Mouse (Mus musculus): Measurements from ENCODE around the gene Pea15a.

The Pea15a gene

GRCm38 (mm10) chr1:172179102-172179501 is 27.5 kb downstream of the Pea15a start:
- DNase-seq (ENCODE audit: low read depth, low spot score), result no peak

GRCm38 (mm10) chr1:172177791-172178190 is 28.8 kb downstream of the Pea15a start:
- DNase-seq (ENCODE audit: low read depth, low spot score), result no peak

- DNase-seq (ENCODE audit: low read depth, low spot score), result no peak
These were observed 33.4 kb downstream of the Pea15a start for GRCm38 (mm10) chr1:172173181-172173580.

GRCm38 (mm10) chr1:172172381-172172780 is 34.2 kb downstream of the Pea15a start:
- no peak for DNase-seq (ENCODE audit: low read depth, low spot score)

- DNase-seq (ENCODE audit: low read depth, low spot score), result no peak
These were observed 36.8 kb downstream of the Pea15a start for GRCm38 (mm10) chr1:172169809-172170208.

- DNase-seq (ENCODE audit: low read depth, low spot score), result no peak
These were observed 38.7 kb downstream of the Pea15a start for GRCm38 (mm10) chr1:172167911-172168310.

- no peak for DNase-seq (ENCODE audit: low read depth, low spot score)
These were observed 43.6 kb downstream of the Pea15a start for GRCm38 (mm10) chr1:172162959-172163358.

GRCm38 (mm10) chr1:172162009-172162408 is 44.6 kb downstream of the Pea15a start:
- DNase-seq (ENCODE audit: low read depth, low spot score), result no peak

- no peak for DNase-seq (ENCODE audit: low read depth, low spot score)
These were observed 46.1 kb downstream of the Pea15a start for GRCm38 (mm10) chr1:172160508-172160907.

- no peak for DNase-seq (ENCODE audit: low read depth, low spot score)
These were observed 46.6 kb downstream of the Pea15a start for GRCm38 (mm10) chr1:172159970-172160369.

GRCm38 (mm10) chr1:172155518-172155917 is 51.1 kb downstream of the Pea15a start:
- DNase-seq (ENCODE audit: low read depth, low spot score), result no peak

GRCm38 (mm10) chr1:172154536-172154935 is 52.1 kb downstream of the Pea15a start:
- no peak for DNase-seq (ENCODE audit: low read depth, low spot score)

- no peak for DNase-seq (ENCODE audit: low read depth, low spot score)
These were observed 57.4 kb downstream of the Pea15a start for GRCm38 (mm10) chr1:172148955-172149815.

- DNase-seq (ENCODE audit: low read depth, low spot score), result no peak
These were observed 58.2 kb downstream of the Pea15a start for GRCm38 (mm10) chr1:172148279-172148954.

GRCm38 (mm10) chr1:172147835-172148278 is 58.7 kb downstream of the Pea15a start, which contains the start of gene Dcaf8:
Gene Dcaf8 (plus strand): TSS chr1:172148084.
- DNase-seq (ENCODE audit: low read depth, low spot score), result peak; percentile 84
